Mouse (Mus musculus): Measurements from ENCODE around the gene Spata31d1b.
"Not testable (repeated sequence)": the region's sequence is repeated elsewhere in the genome, so short reads cannot be mapped to it uniquely, and the experiment has no call there.

Gene Spata31d1b

DNA sequence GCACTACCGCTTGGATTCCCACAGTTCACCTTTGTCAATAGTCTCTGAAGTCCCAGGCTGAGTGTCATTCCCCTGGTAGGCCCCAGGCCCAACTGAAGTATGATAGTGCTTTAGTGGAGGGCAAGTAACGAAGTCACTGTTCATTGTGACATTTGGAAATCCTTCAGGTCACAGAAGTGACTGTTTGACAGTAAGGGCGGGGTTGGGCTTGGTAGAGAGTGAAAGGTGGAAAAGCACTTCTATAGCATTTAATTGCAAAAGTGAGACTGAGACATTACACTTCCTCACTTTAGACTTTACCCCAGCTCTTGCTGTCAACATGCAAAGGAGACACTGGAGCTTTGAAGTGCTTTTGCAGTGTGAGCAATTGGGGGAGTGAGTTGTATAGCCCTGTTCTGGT lies 18.1 kb upstream of the Spata31d1b start, which contains the start of gene 4921517D22Rik:
Gene 4921517D22Rik, minus strand, starts transcription at position 101 of the 400 bp plus-strand sequence.
- DNase-seq (ENCODE audit: low read depth in 1 of 2, low spot score in 2 of 2): no peak

DNA sequence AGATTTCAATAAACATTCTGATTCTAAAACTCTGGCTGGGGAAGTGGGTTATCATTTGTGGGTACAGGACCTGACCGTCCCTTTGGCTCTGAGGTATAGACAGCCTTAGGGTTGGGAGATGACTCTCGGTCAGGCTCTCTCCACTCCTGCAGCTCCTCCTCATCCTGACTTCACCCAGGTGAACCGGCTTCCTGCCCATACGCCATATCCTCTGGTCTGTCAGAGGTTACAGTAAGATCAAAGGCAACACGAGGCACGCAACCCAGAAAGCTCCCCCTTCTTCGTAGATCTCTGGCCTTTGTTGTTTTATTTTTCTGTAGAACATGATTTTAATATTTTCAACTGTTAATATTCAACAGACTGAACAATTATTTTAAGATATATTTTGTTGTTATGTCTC lies 16.3 kb upstream of the Spata31d1b start:
- DNase-seq (ENCODE audit: low read depth in 1 of 2, low spot score in 2 of 2): no peak

DNA sequence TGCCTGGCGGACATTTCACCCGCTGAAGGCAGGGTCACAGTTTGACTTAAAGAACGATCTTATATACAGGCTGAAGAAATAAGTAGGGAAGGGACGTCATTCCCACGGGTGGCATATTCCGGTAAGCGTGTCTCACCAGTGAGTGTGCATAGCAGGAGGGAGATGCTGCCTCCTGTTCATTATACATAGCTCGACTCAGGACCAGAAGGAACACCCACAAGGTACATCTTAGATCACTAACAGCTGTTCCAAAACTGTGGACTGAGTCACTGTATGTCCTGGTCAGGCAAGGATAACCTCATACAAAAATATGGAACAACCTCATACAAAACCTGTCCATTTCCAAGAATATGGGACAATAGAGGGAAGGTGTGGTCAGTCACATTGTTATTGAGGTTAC lies 13.0 kb upstream of the Spata31d1b start:
- no peak for DNase-seq (ENCODE audit: low read depth in 1 of 2, low spot score in 2 of 2)

DNA sequence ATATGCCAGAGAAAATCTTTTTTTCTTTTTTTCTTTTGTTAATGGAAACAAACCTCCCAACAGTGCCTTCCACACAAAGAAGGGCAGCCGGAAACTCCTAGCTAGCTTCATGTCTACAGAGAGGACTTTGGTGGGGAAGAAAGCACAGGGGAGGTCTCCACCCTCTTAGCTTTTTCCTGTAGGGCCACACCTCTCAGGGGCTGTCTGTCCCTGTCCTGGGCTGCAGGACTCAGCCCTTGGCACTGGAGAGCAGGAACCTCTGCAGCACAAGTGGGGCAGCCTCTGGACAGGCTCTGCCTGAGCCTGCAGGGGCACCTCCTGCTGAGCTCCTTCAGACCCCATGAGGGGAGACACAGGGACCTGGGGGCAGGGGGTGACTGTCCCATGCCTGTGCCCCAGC lies 11.9 kb upstream of the Spata31d1b start:
- not testable (repeated sequence) for DNase-seq (ENCODE audit: low read depth in 1 of 2, low spot score in 2 of 2)

DNA sequence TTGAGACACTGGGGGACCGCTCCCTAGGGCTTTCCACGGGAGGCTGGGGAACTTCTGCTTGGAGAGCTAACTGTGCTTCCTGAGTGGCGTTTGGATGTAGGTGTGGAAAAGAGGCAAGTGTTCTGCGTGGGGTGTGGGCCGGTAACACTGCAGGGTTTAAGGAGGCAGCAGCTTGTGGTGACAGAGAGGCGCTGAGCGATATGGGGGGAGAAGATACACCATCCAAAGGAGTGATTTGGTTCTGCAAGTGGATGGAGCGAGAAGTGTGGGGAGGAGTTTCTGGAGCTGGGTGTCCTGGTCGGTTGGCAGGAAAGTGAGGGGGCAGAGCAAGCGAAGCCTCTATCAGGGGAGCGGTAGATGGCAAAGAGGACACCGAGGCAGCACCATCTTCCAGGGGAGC lies 8.6 kb upstream of the Spata31d1b start:
- no peak for DNase-seq (ENCODE audit: low read depth in 1 of 2, low spot score in 2 of 2)

DNA sequence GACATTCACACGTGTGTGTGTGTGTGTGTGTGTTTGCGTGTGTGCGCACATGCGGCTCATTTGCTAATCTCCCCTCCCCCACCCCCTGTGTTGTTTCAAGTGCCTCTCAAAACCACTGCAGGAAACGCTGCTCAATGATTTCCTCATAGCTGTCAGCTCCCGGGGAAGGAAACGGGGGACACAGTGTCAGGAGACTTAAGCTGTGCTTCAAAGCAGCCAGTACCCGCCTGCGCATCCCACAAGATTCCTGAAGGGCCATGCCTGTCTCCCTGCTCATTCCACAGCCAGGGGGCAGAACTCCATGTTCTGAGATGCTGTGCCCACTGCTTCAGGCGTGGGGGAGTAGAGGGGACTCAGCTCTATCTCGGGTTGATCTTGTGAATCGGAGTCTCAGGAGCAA lies 7.5 kb upstream of the Spata31d1b start:
- no peak for DNase-seq (ENCODE audit: low read depth in 1 of 2, low spot score in 2 of 2)

DNA sequence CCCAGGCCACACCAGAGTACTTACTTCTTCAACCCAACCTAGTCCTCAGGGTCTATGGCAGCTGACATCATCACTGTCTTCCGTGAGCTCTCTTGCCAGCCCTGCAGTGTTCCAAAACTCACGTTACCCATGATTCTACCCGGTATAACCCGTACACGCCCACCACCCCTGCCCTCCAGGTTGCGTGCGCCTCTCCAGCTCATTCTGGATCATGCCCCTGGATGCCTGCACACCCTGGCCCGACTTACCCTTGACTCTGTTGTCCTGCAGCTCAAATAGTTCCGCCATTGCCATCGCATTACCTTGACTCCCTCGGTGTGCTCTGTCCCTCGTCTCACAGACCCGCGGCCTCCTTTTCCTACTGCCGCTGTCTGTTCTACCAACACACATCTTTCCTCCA lies 1.9 kb upstream of the Spata31d1b start, which contains the start of gene Spata31d1a:
Gene Spata31d1a, minus strand, starts transcription at position 101 of the 400 bp plus-strand sequence.
- DNase-seq (ENCODE audit: low read depth in 1 of 2, low spot score in 2 of 2): no peak

DNA sequence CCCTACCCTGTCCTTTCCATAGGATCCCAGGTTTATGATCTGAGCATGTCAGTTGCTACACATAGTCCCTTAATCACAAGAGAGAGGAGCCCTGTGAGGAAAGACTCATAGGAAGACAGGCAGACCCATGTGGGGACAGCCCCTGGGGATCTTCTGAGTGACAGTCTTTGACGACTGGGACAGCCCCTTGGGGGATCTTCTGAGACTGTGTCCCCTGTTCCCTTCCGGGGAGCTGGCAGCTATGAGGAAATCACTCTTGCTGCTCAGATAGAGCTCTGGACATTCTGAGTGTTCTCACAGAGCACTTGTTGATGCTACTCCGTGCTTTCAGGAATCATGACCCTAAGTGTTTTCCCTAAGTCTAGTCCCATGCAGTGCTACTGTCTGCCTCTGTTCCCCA lies 1.6 kb downstream of the Spata31d1b start:
- DNase-seq (ENCODE audit: low read depth in 1 of 2, low spot score in 2 of 2): no peak

DNA sequence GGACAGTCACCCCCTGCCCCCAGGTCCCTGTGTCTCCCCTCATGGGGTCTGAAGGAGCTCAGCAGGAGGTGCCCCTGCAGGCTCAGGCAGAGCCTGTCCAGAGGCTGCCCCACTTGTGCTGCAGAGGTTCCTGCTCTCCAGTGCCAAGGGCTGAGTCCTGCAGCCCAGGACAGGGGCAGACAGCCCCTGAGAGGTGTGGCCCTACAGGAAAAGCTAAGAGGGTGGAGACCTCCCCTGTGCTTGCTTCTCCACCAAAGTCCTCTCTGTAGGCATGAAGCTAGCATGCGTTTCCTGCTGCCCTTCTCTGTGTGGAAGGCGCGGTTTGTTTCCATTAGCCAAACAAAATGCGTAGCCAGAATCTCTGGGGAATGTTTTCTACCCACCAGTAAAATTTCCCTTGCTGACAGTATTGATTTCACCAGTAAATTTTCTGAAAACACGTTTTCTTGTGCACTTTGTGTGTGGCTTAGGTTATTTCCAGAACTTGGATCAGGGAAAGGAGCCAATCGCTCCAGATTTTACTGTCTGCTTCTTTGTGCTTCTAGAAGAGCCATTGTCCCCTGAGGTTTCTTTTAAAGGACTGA lies 6.9 kb downstream of the Spata31d1b start:
- not testable (repeated sequence) for DNase-seq (ENCODE audit: low read depth in 1 of 2, low spot score in 2 of 2)

DNA sequence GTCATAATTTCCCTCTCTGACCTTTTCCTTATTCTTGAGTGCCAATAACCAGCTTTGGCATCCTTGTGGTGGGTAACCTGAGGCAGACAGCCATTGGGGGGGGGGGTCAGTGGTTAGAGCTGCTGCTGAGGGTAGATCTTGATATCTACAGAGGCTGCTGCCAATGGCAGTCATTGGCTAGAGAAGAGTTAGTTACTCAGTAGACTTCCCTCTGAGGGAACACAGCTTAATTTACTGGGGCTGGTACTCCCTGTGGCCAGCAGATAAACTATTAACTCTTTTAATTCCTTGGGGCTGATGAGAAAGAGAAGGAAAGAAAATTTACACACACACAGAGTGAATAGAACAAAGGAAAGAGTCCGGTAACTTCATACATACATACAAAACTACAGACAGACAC lies 7.4 kb downstream of the Spata31d1b start:
- DNase-seq (ENCODE audit: low read depth in 1 of 2, low spot score in 2 of 2): no peak

DNA sequence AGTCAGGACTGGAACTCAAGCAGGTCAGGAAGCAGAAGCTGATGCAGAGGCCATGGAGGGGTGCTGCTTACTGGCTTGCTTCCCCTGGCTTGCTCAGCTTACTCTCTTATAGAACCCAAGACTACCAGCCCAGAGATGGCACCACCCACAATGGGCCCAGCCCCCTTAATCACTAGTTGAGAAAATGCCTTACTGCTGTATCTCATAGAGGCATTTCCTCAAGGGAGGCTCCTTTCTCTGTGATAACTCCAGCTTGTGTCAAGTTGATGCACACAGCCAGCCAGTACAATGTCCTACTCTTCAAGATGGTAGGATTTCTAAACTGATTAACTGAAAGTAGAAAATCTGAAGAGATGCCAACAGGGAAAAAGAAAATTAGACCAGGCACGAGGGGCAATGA lies 10.0 kb downstream of the Spata31d1b start:
- DNase-seq (ENCODE audit: low read depth in 1 of 2, low spot score in 2 of 2): not testable (repeated sequence)

DNA sequence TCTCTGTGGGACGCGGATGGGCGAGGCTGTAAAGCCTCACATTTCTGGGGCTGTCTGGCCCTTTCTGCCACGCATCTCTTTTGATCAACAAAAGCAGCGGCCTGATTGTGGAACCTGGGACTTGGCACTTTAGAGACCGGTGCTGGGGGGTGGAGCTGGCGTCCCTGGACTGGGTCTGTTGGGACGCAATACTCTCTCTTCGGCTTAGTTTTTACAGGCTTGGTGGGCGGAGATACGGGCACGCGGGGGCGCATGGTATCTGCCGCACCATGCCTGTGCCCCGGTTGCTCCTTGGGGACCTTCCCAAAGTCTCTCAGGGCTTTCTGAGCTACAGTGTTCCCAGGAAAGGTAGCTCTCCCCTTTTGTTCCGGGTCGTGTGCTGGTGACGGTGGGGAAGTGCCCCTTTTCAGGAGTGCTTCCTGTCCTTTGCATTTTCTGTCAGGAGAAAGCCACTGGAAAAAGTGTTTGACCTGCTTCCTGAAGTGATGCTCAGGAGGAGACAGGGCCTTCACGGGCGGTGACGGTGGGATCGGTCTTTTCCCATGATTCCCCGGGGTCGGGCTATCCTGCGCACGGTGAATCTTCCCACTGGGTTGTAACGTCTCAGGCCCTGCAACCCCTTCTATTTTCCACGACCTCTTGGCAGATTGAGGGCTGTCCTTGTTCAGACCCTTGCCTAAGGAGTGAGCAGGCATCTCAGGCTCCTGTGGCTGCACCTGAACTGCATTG lies 14.2 kb downstream of the Spata31d1b start:
- DNase-seq (ENCODE audit: low read depth in 1 of 2, low spot score in 2 of 2): no peak

DNA sequence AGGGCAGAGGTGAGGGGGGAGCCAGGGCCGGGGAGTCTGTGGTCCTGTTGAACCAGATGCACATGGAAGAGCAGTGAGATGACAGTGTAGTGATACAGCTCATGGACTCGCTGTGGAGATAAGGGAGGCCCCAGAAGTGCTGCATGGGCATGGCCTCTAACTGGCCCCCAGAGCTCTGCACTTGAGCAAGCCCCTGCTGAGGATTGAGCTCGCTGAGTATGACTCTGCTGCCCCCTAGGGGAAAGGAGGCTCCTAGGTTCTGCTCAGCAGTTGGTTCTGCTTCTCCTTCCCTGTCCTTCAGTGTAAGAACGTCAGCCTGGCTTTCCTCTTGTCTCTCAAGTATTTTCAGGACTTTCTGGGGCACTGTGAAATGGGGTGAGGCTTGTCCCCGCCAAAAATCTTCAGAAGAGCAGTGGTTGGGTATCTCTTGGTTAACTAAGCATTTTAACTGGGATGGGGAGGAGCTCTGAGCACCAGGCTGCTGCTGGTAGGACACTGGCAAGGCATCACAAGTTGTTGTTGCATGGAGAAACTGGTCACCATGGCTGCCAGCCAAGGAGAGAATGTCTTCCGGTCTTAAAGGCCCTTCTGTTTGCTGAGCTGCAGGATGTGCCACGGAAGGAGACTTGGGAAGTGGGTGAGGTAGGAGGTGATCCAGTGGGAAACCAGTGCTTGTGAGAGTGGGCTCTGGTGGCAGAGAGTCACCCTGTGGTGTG lies 16.5 kb downstream of the Spata31d1b start:
- DNase-seq (ENCODE audit: low read depth in 1 of 2, low spot score in 2 of 2): peak; percentile 22 to 63

DNA sequence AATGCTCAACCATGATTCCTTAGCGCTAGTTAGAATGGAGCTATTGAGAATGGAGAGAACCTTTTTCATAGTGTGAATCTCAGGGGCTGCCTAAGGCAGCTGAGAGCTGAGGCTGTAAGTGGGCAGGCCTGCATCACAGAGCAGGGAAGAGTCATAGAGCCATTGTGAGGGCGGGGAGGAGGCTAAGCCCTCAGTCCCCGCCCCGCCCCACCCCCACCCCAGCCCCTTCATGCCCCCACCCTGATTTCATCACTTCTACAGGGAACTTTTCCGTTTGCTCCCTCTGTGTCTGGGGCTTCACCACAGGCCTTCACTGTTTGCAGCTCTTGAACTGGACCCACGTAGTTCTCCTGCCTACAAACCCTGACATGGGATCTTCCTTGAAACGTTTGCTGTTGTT lies 19.6 kb downstream of the Spata31d1b start, which contains the start of gene Spata31d1d:
Gene Spata31d1d, minus strand, starts transcription at position 101 of the 400 bp plus-strand sequence.
- DNase-seq (ENCODE audit: low read depth in 1 of 2, low spot score in 2 of 2): no peak

DNA sequence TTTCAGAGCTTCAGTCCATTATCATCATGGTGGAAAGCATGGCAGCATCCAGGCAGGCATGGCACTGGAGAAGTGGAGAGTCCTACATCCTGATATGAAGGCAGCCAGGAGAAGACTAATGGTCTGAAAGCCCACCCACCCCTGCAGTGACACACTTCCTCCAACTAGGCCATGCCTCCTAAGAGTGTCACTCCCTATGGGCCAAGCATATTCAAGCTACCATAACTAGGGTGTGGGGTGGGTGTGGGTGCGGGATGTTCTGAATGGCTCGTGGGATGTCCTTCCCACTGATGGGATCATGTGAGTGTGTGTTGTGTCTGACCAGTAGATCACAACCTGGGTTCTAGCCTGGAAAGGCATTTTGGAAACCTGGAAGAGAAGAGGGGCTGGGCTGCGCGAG lies 21.9 kb downstream of the Spata31d1b start:
- no peak for DNase-seq (ENCODE audit: low read depth in 1 of 2, low spot score in 2 of 2)

DNA sequence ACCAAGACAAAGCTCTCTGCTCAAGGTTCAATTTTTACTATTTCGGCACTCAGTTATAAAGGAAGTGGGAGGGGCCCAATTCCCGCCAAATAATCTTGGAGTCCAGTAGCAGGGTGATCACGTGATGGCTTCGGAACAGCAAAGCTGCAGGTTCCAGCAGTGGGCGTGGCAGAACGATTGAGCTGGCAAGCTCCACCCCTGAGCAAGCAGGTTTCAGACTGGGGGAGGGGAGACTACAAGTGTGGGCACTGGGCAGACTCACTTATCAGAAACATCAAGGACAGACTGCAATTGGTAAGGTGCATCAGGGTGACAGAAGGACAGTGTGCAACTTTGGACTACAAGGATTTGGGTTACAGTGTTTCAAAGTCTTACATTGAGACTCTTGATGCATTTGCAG lies 22.3 kb downstream of the Spata31d1b start:
- not testable (repeated sequence) for DNase-seq (ENCODE audit: low read depth in 1 of 2, low spot score in 2 of 2)

DNA sequence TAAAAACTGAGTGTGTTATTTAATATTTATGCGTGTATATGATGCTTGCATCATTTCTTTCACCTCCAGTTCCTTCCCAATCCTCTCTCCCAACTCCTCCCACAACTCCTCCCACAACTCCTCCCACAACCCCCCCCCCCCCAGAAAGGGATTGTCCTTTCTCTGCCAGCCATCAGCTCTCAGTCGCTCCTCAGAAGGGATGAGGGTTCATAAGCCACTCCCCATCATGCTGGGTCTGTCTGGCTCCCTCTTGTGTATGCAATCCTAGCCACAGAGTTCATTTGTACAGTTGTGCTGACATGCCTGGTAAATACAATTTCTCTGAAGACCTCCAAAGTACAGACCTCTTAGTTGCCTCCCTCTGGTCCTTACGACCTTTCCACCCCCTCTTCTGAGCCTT lies 23.1 kb downstream of the Spata31d1b start:
- DNase-seq (ENCODE audit: low read depth in 1 of 2, low spot score in 2 of 2): no peak

DNA sequence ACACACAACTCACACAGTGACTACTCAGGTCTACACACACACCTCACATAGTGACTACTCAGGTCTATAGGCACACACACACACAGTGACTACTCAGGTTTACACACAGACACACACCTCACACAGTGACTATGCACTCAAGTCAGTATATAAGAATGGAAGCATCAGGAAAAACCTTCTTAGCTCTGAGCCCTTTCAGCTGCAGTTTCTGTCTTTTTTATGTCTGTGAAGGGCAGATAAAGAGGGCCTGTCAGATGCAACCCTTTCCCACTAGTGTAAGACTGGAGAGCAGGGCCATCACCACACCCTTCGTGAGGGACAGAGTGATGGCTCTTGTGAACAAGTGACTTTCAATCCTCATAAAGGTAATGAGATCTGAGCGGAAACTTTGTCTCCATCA lies 26.4 kb downstream of the Spata31d1b start:
- DNase-seq (ENCODE audit: low read depth in 1 of 2, low spot score in 2 of 2): no peak

DNA sequence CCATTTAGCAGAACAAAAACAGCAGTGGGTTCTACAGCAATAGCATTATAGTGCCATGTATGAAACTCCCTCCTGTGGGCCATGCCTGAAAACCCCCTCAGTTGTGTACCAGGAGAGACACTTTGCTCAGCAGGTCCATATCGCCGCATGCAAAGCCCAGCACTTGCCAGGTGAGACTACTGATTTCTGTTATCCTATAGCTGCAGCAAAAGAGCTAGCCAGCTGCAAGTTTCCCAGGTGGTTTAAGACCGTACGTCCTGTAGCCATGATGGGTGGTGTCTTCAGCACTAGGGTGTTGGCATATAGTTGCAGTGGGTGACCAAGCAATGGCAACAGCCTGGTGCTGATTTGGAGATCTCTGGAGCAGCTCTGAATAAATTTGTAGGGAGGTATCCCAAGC lies 27.3 kb downstream of the Spata31d1b start:
- DNase-seq (ENCODE audit: low read depth in 1 of 2, low spot score in 2 of 2): no peak

DNA sequence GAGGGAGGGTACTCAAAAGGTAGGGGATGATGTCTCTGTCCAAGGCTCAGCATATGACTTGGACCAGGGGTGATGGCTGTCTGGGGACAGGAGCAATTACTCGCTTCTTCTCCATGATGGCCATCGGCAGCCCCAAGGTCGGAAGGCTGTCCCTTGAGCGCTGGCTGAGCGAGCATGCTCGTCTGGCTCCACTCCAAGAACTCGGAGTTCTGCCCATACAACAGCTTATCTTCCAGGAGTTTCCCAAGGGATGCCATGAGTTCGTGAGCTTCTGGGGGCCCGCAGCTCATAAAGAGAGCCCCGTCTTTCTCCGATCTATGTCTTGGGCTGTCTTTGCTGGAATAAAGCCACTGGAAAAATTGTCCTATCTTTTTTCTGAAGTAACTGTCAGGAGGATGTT lies 29.0 kb downstream of the Spata31d1b start:
- no peak for DNase-seq (ENCODE audit: low read depth in 1 of 2, low spot score in 2 of 2)

DNA sequence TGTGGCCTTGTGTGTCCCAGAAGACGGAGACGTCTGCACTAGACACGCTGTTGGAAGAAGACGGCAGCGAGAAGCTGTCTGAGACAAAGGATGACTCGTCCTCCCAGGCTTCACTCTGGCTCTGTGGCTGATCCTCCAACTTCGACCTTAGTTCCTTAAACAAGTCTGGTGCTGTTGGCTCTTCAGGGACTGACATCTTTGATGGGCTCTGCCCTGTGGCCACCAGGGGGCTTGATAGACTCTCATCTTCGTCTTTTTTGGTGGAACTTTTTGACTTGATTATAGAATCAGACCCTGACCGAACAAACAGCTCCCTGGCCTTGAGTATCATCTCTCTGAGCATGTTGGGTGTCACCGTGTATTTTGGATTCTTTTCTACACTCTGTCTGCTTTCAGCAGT lies 29.6 kb downstream of the Spata31d1b start:
- no peak for DNase-seq (ENCODE audit: low read depth in 1 of 2, low spot score in 2 of 2)

DNA sequence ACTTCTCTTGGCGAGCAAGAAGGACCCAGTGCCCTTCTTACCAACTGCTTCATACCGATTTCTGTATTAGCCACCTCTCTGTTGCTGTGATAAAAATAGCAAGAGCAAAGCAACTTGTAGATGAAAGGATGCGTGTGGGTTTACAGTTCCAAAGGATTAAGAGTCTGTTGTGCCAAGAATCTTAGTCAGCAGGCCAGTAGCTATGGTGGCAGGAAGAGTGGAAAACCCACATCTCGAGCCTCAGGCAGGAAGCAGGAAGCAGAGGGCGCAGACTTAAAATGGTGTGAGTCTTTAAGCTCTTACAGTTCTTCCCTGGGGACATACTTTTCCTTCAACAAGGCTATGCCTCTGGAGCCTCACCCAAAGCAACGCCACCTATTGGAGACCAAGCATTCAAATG lies 33.4 kb downstream of the Spata31d1b start:
- DNase-seq (ENCODE audit: low read depth in 1 of 2, low spot score in 2 of 2): no peak
